Mouse (Mus musculus): ENCODE data around the gene Atrnl1. TPM values are rescaled to one million over a fixed set of nuclear protein-coding genes. Genes with fewer than 3 reads are reported as not detected.

Gene Atrnl1
- polyA plus RNA-seq, 1 experiment from 2014 or later = 7.0 TPM

- Histone ChIP-seq H3K4me2 (no peak overlapping the region), H3K4me1 (0 out of 2 replicates have a peak, but pooled peaks cover 10% of the 10 kb centered on the region), H3K27ac (replicated peaks) (no peak overlapping the region), H3K9me3 (replicated peaks) (no peaks in the 10 kb centered on the region), H3K27me3 (replicated peaks) (no peaks in the 10 kb centered on the region), H3K9ac (replicated peaks) (no peak overlapping the region), H3K36me3 (no peaks in the 10 kb centered on the region), H3K4me3 (replicated peaks) (no peak overlapping the region)
- no peak; the same call in 1 of the 2 replicates for ATAC-seq (ENCODE audit: low FRiP score)
- WGBS = 21% methylated on average over 14 of the region's 14 CpGs
These were observed 484.1 kb downstream of the Atrnl1 start for GRCm38 (mm10) chr19:58094781-58095543.

DNA sequence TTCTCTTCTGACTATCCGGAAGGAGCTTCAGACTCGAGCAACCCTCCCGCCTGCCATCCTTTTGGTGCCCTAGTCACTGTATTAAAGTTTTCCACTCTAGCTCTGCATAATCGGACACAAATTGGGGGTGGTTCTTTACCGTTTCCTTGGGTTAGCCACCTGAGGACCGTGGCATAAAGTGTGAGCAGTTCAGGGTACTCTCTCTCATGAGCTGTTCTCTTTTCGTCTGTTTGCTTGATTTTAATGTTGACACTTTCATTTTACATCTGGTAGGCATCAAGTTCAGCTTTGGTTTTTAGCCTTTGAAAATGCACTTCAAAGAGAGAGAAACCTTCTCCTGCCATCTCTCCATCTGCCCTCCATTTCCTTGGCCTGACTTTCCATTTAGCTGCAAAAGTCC lies 484.9 kb downstream of the Atrnl1 start:
- no peak overlapping the region for H3K4me2 ChIP-seq
- no peak overlapping the region for H3K27ac ChIP-seq (replicated peaks)
- no peak overlapping the region for H3K4me3 ChIP-seq (replicated peaks)
- no peak overlapping the region for H3K9ac ChIP-seq (replicated peaks)
- no peaks in the 10 kb centered on the region for H3K27me3 ChIP-seq (replicated peaks)
- no peak for ATAC-seq (ENCODE audit: low FRiP score)
- H3K4me1 ChIP-seq = 0 out of 2 replicates have a peak, but pooled peaks cover 10% of the 10 kb centered on the region
- no peaks in the 10 kb centered on the region for H3K9me3 ChIP-seq (replicated peaks)
- 67% methylated on average over 7 of the region's 7 CpGs for WGBS
- H3K36me3 ChIP-seq = no peaks in the 10 kb centered on the region

GRCm38 (mm10) chr19:58097195-58097594 lies 486.4 kb downstream of the Atrnl1 start:
- H3K4me3 ChIP-seq (replicated peaks) = no peak overlapping the region
- H3K4me2 ChIP-seq = no peak overlapping the region
- no peak overlapping the region for H3K9ac ChIP-seq (replicated peaks)
- 0 out of 2 replicates have a peak, but pooled peaks cover 10% of the 10 kb centered on the region for H3K4me1 ChIP-seq
- 85% methylated on average over 2 of the region's 2 CpGs for WGBS
- H3K27me3 ChIP-seq (replicated peaks) = no peaks in the 10 kb centered on the region; the same call in 1 of the 2 replicates
- H3K36me3 ChIP-seq = no peaks in the 10 kb centered on the region
- H3K27ac ChIP-seq (replicated peaks) = no peak overlapping the region
- ATAC-seq (ENCODE audit: low FRiP score) = no peak
- H3K9me3 ChIP-seq (replicated peaks) = no peaks in the 10 kb centered on the region

- Histone ChIP-seq H3K4me1 (0 out of 2 replicates have a peak, but pooled peaks cover 9% of the 10 kb centered on the region), H3K9ac (replicated peaks) (no peak overlapping the region), H3K36me3 (no peaks in the 10 kb centered on the region), H3K27me3 (replicated peaks) (no peaks in the 10 kb centered on the region; the same call in 1 of the 2 replicates), H3K4me3 (replicated peaks) (no peak overlapping the region), H3K27ac (replicated peaks) (no peak overlapping the region), H3K9me3 (replicated peaks) (no peaks in the 10 kb centered on the region), H3K4me2 (no peak overlapping the region)
- WGBS = 96% methylated on average over 5 of the region's 5 CpGs
- no peak for ATAC-seq (ENCODE audit: low FRiP score)
These were observed 488.7 kb downstream of the Atrnl1 start for GRCm38 (mm10) chr19:58099539-58099938.

DNA sequence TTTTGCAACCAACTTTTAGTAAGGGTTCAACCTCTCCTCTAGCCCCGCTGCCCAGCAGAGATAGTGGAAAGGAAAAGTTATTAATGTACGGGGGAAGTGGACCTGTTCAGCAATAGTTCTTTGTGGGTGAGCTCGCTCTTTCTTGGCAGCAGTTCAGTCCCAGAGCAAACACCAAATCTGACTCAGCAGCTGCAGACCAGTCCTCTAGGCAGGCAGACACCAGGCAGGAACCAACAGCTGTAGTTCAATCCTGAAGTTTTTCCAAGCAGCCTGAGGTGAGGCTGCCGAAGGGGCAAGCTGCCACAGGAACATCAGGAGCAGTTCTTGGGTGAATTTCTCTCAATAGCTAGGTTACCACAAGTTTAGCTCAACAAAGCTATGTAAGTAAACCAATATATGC lies 489.5 kb downstream of the Atrnl1 start:
- ATAC-seq (ENCODE audit: low FRiP score) = no peak
- H3K27me3 ChIP-seq (replicated peaks) = no peaks in the 10 kb centered on the region; the same call in 1 of the 2 replicates
- WGBS = 87% methylated on average over 4 of the region's 4 CpGs

DNA sequence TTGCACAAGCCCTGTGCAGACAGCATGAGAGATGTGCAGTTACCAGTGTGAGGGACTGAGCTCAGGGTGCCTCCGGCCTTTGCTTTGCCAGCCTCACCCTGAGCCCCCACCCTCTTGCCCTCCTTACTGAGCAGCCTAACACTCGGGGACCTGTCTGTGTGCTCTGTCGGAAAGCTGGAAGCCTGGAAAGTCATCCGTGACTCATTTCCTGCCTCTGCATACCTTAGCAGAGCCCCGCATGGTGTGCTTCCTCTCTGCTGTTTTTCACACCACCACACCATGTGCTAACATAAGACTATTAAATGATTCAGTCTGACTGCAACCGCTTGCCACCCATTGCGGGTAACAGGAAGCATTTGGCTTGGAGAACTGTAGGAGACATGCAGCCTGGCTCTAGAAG lies 493.7 kb downstream of the Atrnl1 start:
- Histone ChIP-seq H3K9me3 (replicated peaks) (no peaks in the 10 kb centered on the region), H3K4me3 (replicated peaks) (no peak overlapping the region), H3K9ac (replicated peaks) (no peak overlapping the region), H3K27me3 (replicated peaks) (no peaks in the 10 kb centered on the region; the same call in 1 of the 2 replicates), H3K4me2 (no peak overlapping the region), H3K36me3 (no peaks in the 10 kb centered on the region), H3K4me1 (peaks cover 8% of the 10 kb centered on the region; the same call in 1 of the 2 replicates), H3K27ac (replicated peaks) (no peak overlapping the region)
- WGBS = 74% methylated on average over 7 of the region's 7 CpGs
- ATAC-seq (ENCODE audit: low FRiP score) = no peak

More for the DNA sequence above, 489.5 kb downstream of the Atrnl1 start:
- H3K4me3 ChIP-seq (replicated peaks) = no peak overlapping the region
- H3K4me2 ChIP-seq = no peak overlapping the region
- H3K27ac ChIP-seq (replicated peaks) = no peak overlapping the region
- H3K9me3 ChIP-seq (replicated peaks) = no peaks in the 10 kb centered on the region
- H3K36me3 ChIP-seq = no peaks in the 10 kb centered on the region
- H3K9ac ChIP-seq (replicated peaks) = no peak overlapping the region
- H3K4me1 ChIP-seq = 0 out of 2 replicates have a peak, but pooled peaks cover 5% of the 10 kb centered on the region

GRCm38 (mm10) chr19:58107632-58108031 lies 496.8 kb downstream of the Atrnl1 start:
- peaks cover 3% of the 10 kb centered on the region; the same call in 1 of the 2 replicates for H3K27me3 ChIP-seq (replicated peaks)
- peaks cover 8% of the 10 kb centered on the region; the same call in 1 of the 2 replicates for H3K4me1 ChIP-seq
- no peak for ATAC-seq (ENCODE audit: low FRiP score)
- no peak overlapping the region for H3K4me2 ChIP-seq
- no peak overlapping the region for H3K9ac ChIP-seq (replicated peaks)
- H3K9me3 ChIP-seq (replicated peaks) = no peaks in the 10 kb centered on the region
- 16% methylated on average over 10 of the region's 10 CpGs for WGBS
- no peak overlapping the region for H3K4me3 ChIP-seq (replicated peaks)
- H3K27ac ChIP-seq (replicated peaks) = no peak overlapping the region
- H3K36me3 ChIP-seq = no peaks in the 10 kb centered on the region

GRCm38 (mm10) chr19:58110491-58110890 lies 499.7 kb downstream of the Atrnl1 start:
- no peak overlapping the region for H3K27ac ChIP-seq (replicated peaks)
- 97% methylated on average over 3 of the region's 3 CpGs for WGBS
- no peaks in the 10 kb centered on the region for H3K36me3 ChIP-seq
- no peak overlapping the region for H3K4me2 ChIP-seq
- no peak overlapping the region for H3K9ac ChIP-seq (replicated peaks)
- no peak for ATAC-seq (ENCODE audit: low FRiP score)
- no peak overlapping the region for H3K4me3 ChIP-seq (replicated peaks)
- 0 out of 2 replicates have a peak, but pooled peaks cover 3% of the 10 kb centered on the region for H3K27me3 ChIP-seq (replicated peaks)
- H3K4me1 ChIP-seq = peaks cover 8% of the 10 kb centered on the region; the same call in 1 of the 2 replicates
- H3K9me3 ChIP-seq (replicated peaks) = no peaks in the 10 kb centered on the region

GRCm38 (mm10) chr19:58111291-58111690 lies 500.5 kb downstream of the Atrnl1 start:
- WGBS = 90% methylated on average over 6 of the region's 6 CpGs
- H3K4me2 ChIP-seq = no peak overlapping the region
- ATAC-seq (ENCODE audit: low FRiP score) = no peak

GRCm38 (mm10) chr19:58112151-58112550 lies 501.3 kb downstream of the Atrnl1 start:
- no peak for ATAC-seq (ENCODE audit: low FRiP score)
- H3K27me3 ChIP-seq (replicated peaks) = 0 out of 2 replicates have a peak, but pooled peaks cover 3% of the 10 kb centered on the region
- H3K9ac ChIP-seq (replicated peaks) = no peak overlapping the region
- H3K27ac ChIP-seq (replicated peaks) = no peak overlapping the region
- 40% methylated on average over 5 of the region's 5 CpGs for WGBS
- H3K36me3 ChIP-seq = no peaks in the 10 kb centered on the region
- H3K4me1 ChIP-seq = peaks cover 8% of the 10 kb centered on the region; the same call in 1 of the 2 replicates
- no peak overlapping the region for H3K4me2 ChIP-seq
- no peak overlapping the region for H3K4me3 ChIP-seq (replicated peaks)
- no peaks in the 10 kb centered on the region for H3K9me3 ChIP-seq (replicated peaks)

More at GRCm38 (mm10) chr19:58111291-58111690, 500.5 kb downstream of the Atrnl1 start:
- Histone ChIP-seq H3K4me3 (replicated peaks) (no peak overlapping the region), H3K4me1 (peaks cover 8% of the 10 kb centered on the region; the same call in 1 of the 2 replicates), H3K27ac (replicated peaks) (no peak overlapping the region), H3K9ac (replicated peaks) (no peak overlapping the region), H3K36me3 (no peaks in the 10 kb centered on the region), H3K27me3 (replicated peaks) (0 out of 2 replicates have a peak, but pooled peaks cover 3% of the 10 kb centered on the region), H3K9me3 (replicated peaks) (no peaks in the 10 kb centered on the region)

- no peaks in the 10 kb centered on the region for H3K9me3 ChIP-seq (replicated peaks)
- WGBS = 71% methylated on average over 5 of the region's 5 CpGs
- H3K36me3 ChIP-seq = no peaks in the 10 kb centered on the region
- H3K4me3 ChIP-seq (replicated peaks) = no peak overlapping the region
- peak; percentile 91 for ATAC-seq (ENCODE audit: low FRiP score)
- peaks cover 2% of the 10 kb centered on the region for H3K4me1 ChIP-seq
- 0 out of 2 replicates have a peak, but pooled peaks cover 3% of the 10 kb centered on the region for H3K27me3 ChIP-seq (replicated peaks)
- H3K27ac ChIP-seq (replicated peaks) = no peak overlapping the region
- H3K9ac ChIP-seq (replicated peaks) = no peak overlapping the region
- no peak overlapping the region for H3K4me2 ChIP-seq
These were observed 502.4 kb downstream of the Atrnl1 start for GRCm38 (mm10) chr19:58113092-58113731.

Data from neural tube, embryonic 15.5 days (tissue).